Mouse (Mus musculus): ENCODE results near the gene Dimt1. TPM values are rescaled to one million over a fixed set of nuclear protein-coding genes. Genes with fewer than 3 reads are reported as not detected.
A peak's percentile ranks its signal among the peaks of the same experiment; 100 is the strongest.
"Not testable (repeated sequence)": the region's sequence is repeated elsewhere in the genome, so short reads cannot be mapped to it uniquely, and the experiment has no call there.

The Dimt1 gene
- polyA plus RNA-seq (2015; fragmentation: Nextera tagmentation; extraction: Ambion mirVana), result 23.9 and 27.7 TPM in 2 replicates

DNA sequence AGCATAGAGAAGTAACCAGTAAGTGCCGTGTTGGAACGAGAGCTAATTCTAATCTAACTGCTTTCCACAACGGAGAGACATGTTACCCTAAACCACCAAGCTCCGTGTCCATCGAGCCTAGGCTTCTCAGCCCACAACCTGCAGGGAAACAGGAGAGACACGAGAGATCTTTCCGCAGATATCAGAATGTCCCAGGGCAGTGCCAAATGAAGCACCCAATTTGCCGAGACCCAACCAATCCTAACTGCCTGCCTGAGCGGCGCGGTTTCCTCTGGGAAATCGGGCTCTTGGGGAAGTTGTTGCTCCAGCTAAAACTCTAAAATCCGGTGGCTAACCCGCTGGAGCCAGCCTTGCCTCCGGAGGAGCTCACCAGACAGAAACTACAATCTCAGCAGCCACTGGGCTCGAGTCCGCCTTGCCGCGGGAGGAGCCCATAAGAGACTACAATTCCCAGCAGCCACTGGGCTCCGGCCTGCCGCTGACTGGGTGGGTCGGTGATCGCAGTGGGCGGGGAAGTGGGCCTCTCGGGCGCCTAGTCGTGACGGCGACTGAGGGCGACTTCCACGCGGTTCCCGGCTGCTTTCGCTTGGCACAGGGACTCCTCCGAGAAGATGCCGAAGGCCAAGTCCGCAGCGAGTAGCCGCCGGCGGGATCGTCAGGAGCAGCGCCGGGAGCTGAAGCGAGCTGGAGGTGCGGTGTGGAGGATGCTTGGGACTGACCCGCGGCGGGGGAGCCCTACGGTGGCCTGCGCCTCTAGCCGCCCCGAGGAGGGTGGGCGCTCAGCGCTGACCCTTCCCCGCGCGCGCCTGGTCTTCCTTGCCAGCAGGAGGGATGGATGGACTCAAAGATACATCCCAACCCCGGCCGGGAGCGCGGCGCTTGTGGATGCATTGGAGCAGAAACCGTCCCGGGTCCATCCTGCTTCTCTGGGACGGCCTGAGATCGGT lies at the start of gene Dimt1:
Gene Dimt1 (plus strand): TSS at position 534 of the 947 bp plus-strand sequence.
- ATAC-seq (ENCODE audit: low read depth), result peak; percentile 99
- Histone ChIP-seq H3K9ac (peak within 1 kb of the TSS; percentile 96), H3K4me3 (replicated peaks) (peak within 1 kb of the TSS; percentile 99), H3K4me1 (replicated peaks) (peaks cover 22% of the 10 kb centered on the region), H3K9me3 (replicated peaks) (no peaks in the 10 kb centered on the region), H3K36me3 (peaks cover 25% of the 10 kb centered on the region), H3K27ac (peak within 1 kb of the TSS; percentile 75), H3K4me2 (peak within 1 kb of the TSS; percentile 85), H3K27me3 (peaks cover 2% of the 10 kb centered on the region; the same call in 1 of the 2 replicates)
- under 1% methylated on average over 68 of the region's 68 CpGs for whole genome bisulfite sequencing (ENCODE audit: insufficient replicate concordance)
- peak; percentile 93 for DNase-seq

DNA sequence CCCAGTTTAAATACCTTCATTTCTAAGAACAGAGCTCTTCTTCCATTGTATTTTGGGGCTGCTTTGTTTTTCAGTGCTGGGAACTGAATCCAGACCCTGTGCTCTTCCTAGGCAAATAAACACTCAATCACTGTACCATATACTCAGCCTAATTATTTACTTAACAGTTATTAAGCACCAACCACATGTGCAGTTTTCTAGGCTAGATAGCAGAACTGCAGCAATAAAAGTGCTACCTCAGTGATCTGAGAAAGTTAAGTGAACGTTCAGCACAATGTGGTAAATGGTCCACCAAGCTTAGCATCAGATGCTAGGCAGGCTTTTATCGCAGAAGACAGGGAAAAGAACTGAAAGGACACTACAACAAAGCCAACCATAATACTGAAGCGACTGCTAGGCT lies 42.3 kb upstream of the Dimt1 start:
- WGBS (ENCODE audit: insufficient replicate concordance), result 81% methylated on average over 3 of the region's 3 CpGs
- ATAC-seq (ENCODE audit: low read depth), result no peak
- H3K36me3 ChIP-seq, result peaks cover 46% of the 10 kb centered on the region

DNA sequence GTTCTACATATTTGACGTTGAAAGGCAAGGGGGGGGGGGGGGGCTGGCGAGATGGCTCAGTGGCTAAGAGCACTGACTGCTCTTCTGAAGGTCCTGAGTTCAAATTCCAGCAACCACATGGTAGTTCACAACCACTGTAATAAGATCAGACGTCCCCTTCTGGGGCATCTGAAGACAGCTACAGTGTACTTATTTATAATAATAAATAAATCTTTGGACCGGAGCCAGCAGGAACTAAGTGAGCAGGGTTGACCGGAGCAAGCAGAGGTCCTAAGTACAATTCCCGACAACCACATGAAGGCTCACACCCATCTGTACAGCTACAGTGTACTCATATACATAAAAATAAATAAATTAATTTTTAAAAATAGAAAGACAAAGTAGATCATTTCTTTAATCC lies 41.8 kb upstream of the Dimt1 start:
- DNase-seq; H3K4me1 ChIP-seq (replicated peaks); ATAC-seq (ENCODE audit: low read depth); H3K4me3 ChIP-seq (replicated peaks); H3K4me2 ChIP-seq; H3K9ac ChIP-seq; H3K9me3 ChIP-seq (replicated peaks); H3K27ac ChIP-seq; H3K27me3 ChIP-seq: not testable (repeated sequence)
- 78% methylated on average over 6 of the region's 6 CpGs for WGBS (ENCODE audit: insufficient replicate concordance)
- peaks cover 46% of the 10 kb centered on the region for H3K36me3 ChIP-seq

More for the DNA sequence above, 42.3 kb upstream of the Dimt1 start:
- Histone ChIP-seq H3K27ac (no peak overlapping the region), H3K27me3 (no peaks in the 10 kb centered on the region), H3K9ac (no peak overlapping the region), H3K9me3 (replicated peaks) (no peaks in the 10 kb centered on the region), H3K4me2 (no peak overlapping the region), H3K4me3 (replicated peaks) (no peak overlapping the region), H3K4me1 (replicated peaks) (no peaks in the 10 kb centered on the region; the same call in 1 of the 2 replicates)
- DNase-seq, result no peak

DNA sequence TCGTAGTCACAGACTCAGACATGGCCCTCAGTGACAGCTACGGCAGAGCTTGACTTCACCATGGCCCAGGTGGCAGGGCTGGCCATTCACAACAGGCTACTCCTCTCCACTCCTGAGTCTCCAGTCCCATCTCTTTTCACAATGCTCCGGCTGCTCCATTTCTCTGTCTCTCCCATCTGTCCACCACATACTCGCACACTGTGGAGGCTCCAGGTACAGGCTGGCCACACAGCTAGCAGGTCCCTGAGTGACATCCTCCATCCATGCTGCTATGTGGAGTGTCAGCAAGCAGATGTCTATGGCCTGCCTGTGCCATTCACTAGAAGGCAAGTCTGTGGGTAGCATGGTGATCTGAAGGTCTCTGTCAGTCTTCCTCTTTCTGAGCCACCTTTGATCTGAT lies 39.7 kb upstream of the Dimt1 start:
- DNase-seq (no peak), ATAC-seq (ENCODE audit: low read depth) (no peak)
- H3K4me1 ChIP-seq (replicated peaks), result peaks cover 9% of the 10 kb centered on the region
- no peaks in the 10 kb centered on the region for H3K9me3 ChIP-seq (replicated peaks)
- no peak overlapping the region for H3K9ac ChIP-seq
- H3K4me3 ChIP-seq (replicated peaks), result no peak overlapping the region
- H3K4me2 ChIP-seq, result no peak overlapping the region
- H3K27me3 ChIP-seq, result no peaks in the 10 kb centered on the region
- no peak overlapping the region for H3K27ac ChIP-seq
- peaks cover 46% of the 10 kb centered on the region for H3K36me3 ChIP-seq
- WGBS (ENCODE audit: insufficient replicate concordance), result 91% methylated on average over 4 of the region's 4 CpGs

DNA sequence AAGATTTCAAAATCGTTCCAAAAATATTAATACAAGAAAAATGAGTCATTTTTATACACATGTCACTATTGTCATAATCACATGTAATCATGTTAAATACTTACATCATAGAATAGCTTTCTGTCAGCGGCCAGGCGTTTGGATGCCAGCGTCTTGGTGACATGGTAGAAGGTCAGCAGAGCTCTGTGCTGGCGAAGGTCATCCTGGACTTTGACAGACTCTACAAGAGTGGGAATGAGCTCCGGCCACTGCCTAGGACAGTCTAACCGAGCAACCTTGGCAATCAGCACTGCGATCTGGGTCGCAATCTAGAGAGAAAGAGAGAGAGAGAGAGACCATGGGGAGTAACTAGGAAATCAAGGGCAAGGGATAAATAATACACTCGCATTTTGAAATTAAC lies 36.8 kb upstream of the Dimt1 start:
- Histone ChIP-seq H3K4me3 (replicated peaks) (no peak overlapping the region), H3K9me3 (replicated peaks) (no peaks in the 10 kb centered on the region), H3K36me3 (peaks cover 52% of the 10 kb centered on the region), H3K4me2 (no peak overlapping the region), H3K9ac (no peak overlapping the region), H3K27ac (no peak overlapping the region), H3K4me1 (replicated peaks) (peaks cover 30% of the 10 kb centered on the region), H3K27me3 (no peaks in the 10 kb centered on the region)
- no peak for ATAC-seq (ENCODE audit: low read depth)
- DNase-seq, result no peak
- WGBS (ENCODE audit: insufficient replicate concordance), result 87% methylated on average over 10 of the region's 10 CpGs

DNA sequence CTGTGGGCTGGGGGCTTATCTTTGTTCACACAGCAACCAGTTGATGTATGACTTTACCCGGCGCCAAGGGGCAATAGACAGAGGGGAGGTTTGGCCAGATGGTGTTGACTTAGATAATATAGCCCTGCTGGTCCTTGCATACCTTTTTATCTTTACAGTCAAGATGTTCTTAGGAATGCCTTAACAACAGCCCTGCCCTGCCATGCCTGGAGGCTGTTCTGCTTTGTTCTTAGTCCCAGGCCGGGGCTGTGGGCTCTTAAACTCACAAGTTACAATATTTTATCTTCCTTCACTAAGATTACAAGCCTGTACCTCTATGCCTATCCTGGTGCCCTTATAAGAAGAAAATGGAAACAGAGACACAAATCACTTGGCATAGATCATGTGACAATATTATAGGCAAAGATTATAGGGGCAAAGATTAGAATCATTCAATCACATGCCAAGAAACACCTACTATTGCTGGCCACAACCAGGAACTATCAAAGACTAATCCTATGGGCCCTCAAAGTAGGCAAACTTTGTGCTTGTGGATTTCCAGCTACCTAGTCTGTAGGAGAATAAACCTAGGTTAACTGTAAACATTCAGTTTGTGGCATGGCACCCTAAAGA lies 33.7 kb upstream of the Dimt1 start:
- Histone ChIP-seq H3K4me1 (replicated peaks) (peaks cover 30% of the 10 kb centered on the region), H3K9ac (no peak overlapping the region), H3K4me2 (peak overlapping the region; percentile 29; the same call in 1 of the 2 replicates), H3K9me3 (replicated peaks) (no peaks in the 10 kb centered on the region), H3K4me3 (replicated peaks) (no peak overlapping the region), H3K27ac (peak overlapping the region; percentile 83), H3K27me3 (no peaks in the 10 kb centered on the region), H3K36me3 (peaks cover 38% of the 10 kb centered on the region)
- 11% methylated on average over 3 of the region's 3 CpGs for WGBS (ENCODE audit: insufficient replicate concordance)
- ATAC-seq (ENCODE audit: low read depth) (peak; percentile 79), DNase-seq (peak; percentile 53)

DNA sequence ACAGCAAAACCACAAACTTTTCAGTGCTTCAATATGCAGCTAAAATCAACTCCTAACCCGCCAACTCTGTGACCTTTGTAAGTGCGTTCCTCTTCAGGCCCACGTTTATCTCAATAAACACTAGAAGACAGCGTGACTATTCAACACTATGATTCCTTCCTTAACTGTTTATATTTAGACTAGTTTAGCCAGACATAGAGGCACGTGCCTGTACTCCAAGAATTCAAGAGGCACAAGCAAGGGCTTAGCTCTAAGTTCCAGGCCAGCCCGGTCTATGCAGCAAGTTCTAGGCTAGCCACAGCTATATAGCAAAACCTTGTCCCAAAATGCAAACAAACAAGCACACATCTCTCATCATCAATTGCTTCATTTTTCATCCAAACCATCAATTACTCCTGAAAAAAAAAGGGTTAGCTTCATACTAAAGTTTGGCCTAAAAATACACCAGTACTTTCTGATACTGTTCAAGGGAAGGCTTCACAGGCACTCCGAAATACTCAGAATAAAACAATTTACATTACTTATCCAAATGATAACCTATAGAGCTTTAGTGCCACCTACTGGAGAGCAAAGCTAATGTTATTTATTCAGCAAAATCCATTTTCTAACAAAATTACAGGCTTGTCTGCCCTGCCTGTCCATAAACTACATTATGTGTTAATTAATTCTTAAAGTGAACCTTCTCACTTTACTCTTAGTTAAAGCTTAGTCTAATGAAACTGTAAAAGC lies 28.4 kb upstream of the Dimt1 start:
- H3K9ac ChIP-seq, result no peak overlapping the region
- H3K27ac ChIP-seq, result no peak overlapping the region
- WGBS (ENCODE audit: insufficient replicate concordance), result 84% methylated on average over 7 of the region's 7 CpGs
- H3K4me2 ChIP-seq, result no peak overlapping the region
- DNase-seq (no peak), ATAC-seq (ENCODE audit: low read depth) (no peak)
- H3K27me3 ChIP-seq, result no peaks in the 10 kb centered on the region
- H3K4me1 ChIP-seq (replicated peaks), result peaks cover 10% of the 10 kb centered on the region
- no peak overlapping the region for H3K4me3 ChIP-seq (replicated peaks)
- no peaks in the 10 kb centered on the region for H3K9me3 ChIP-seq (replicated peaks)
- H3K36me3 ChIP-seq, result peaks cover 56% of the 10 kb centered on the region

DNA sequence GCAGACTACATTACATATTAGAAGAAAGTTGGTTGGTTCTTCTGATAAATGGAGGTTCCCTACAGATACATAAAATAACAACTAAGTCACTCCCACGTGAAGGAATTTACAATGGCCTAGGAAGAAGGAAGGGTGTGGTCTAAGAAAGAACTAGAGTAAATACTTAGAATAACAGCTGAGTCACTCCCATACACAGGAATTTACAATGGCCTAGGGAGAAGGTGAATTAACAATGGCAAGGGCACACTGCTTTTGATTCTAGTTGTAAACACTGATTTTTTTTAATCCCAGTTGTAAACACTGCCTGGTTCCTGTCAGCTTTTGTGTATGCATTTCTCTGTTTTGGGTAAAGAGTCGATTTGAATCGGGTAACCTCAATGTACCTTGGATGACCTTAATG lies 21.0 kb upstream of the Dimt1 start:
- H3K9me3 ChIP-seq (replicated peaks); DNase-seq; H3K27me3 ChIP-seq; H3K27ac ChIP-seq; H3K9ac ChIP-seq; H3K4me3 ChIP-seq (replicated peaks); ATAC-seq (ENCODE audit: low read depth); H3K4me1 ChIP-seq (replicated peaks); H3K4me2 ChIP-seq: not testable (repeated sequence)
- 84% methylated on average over 3 of the region's 3 CpGs for WGBS (ENCODE audit: insufficient replicate concordance)
- peaks cover 51% of the 10 kb centered on the region for H3K36me3 ChIP-seq

DNA sequence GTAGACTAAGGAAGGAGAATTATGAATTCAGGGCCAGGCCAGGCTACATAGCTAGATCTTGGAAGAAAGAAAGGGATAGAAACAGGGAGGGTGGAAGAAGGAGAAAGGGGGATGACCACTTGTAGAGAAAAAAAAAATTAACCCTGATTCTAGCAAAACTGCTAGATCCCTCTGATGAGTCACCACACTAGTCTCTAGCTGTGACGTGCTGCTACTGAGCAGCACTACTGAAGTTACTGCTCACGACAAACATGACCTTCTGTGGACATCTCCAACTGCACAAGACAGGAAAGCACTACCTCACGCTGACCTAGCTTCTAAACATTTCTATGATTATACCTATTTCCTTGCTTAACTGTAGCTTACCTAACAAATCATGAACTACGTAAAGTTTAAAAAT lies 18.6 kb upstream of the Dimt1 start:
- 82% methylated on average over 4 of the region's 4 CpGs for WGBS (ENCODE audit: insufficient replicate concordance)
- no peaks in the 10 kb centered on the region; the same call in 1 of the 2 replicates for H3K9me3 ChIP-seq (replicated peaks)
- H3K4me3 ChIP-seq (replicated peaks), result no peak overlapping the region
- no peak overlapping the region for H3K4me2 ChIP-seq
- H3K27ac ChIP-seq, result no peak overlapping the region
- ATAC-seq (ENCODE audit: low read depth) (no peak), DNase-seq (no peak)
- peaks cover 16% of the 10 kb centered on the region for H3K4me1 ChIP-seq (replicated peaks)
- no peak overlapping the region for H3K9ac ChIP-seq
- H3K27me3 ChIP-seq, result no peaks in the 10 kb centered on the region
- peaks cover 32% of the 10 kb centered on the region for H3K36me3 ChIP-seq

DNA sequence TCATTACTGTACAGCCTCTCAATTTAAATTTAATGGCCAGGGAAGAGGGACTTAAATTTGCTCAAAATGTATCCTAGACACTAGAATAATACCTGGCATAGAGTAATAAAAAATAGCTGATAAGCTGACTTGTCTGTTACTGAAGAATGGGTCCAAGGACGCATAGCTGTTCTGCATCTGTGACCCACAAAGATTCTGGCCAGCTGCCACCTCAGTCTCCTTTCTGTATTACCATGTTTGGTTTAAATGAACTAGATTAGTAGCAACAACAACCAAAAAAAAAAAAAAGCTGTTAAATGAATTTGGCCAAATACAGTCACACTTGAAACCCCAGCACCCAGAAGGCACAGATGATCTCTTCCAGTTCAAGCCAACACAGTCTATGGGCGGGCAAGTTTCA lies 17.7 kb upstream of the Dimt1 start:
- DNase-seq (no peak), ATAC-seq (ENCODE audit: low read depth) (no peak)
- Histone ChIP-seq H3K4me3 (replicated peaks) (no peak overlapping the region), H3K4me1 (replicated peaks) (peaks cover 19% of the 10 kb centered on the region), H3K9ac (no peak overlapping the region), H3K9me3 (replicated peaks) (no peaks in the 10 kb centered on the region; the same call in 1 of the 2 replicates), H3K27me3 (no peaks in the 10 kb centered on the region), H3K27ac (no peak overlapping the region), H3K4me2 (no peak overlapping the region), H3K36me3 (peaks cover 26% of the 10 kb centered on the region)
- 87% methylated on average over 2 of the region's 2 CpGs for WGBS (ENCODE audit: insufficient replicate concordance)

DNA sequence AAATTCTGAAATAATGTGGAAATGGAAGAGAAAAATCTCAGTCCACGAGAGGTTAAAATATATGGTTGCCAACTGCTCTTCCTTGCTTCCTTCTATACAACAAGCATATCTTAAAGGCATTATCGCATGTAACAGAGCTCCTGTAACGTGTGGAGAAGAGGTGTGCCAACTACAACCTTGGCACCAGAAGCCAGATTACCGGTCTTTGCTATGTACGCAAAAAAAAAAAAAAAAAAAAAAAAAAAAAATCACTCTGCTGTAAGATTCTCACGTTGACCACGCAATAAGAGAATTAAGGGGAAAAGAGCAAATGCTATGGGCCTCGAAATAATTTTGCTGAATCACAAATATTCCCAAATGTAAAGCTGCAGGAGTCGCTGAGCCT lies 11.1 kb upstream of the Dimt1 start:
- H3K9ac ChIP-seq, result peak overlapping the region; percentile 97
- DNase-seq (no peak), ATAC-seq (ENCODE audit: low read depth) (0 out of 2 replicates have a peak, but pooled peaks have one; percentile 29)
- no peaks in the 10 kb centered on the region for H3K9me3 ChIP-seq (replicated peaks)
- H3K27ac ChIP-seq, result peak overlapping the region; percentile 81
- no peaks in the 10 kb centered on the region for H3K27me3 ChIP-seq
- peak overlapping the region; percentile 100 for H3K4me3 ChIP-seq (replicated peaks)
- no peaks in the 10 kb centered on the region; the same call in 1 of the 2 replicates for H3K36me3 ChIP-seq
- H3K4me2 ChIP-seq, result peak overlapping the region; percentile 88
- WGBS (ENCODE audit: insufficient replicate concordance), result 3% methylated on average over 9 of the region's 9 CpGs
- H3K4me1 ChIP-seq (replicated peaks), result peaks cover 40% of the 10 kb centered on the region

Data from liver, embryonic 13.5 days (tissue).